Mouse (Mus musculus): ENCODE measurements around the gene Gldc. TPM values are rescaled to one million over a fixed set of nuclear protein-coding genes. Genes with fewer than 3 reads are reported as not detected.
A peak's percentile ranks its signal among the peaks of the same experiment; 100 is the strongest.

Gene Gldc
- total and polyA plus RNA-seq, 2 experiments from 2014 or later, result 8.2 to 12.7 TPM

- no peak for ATAC-seq
- H3K36me3 ChIP-seq (ENCODE audit: insufficient read depth), result no peaks in the 10 kb centered on the region
- no peak for DNase-seq
- no peaks in the 10 kb centered on the region for H3K4me1 ChIP-seq (ENCODE audit: insufficient read depth)
- no peak overlapping the region for H3K27ac ChIP-seq (ENCODE audit: low read depth, low read length)
- no peak overlapping the region for H3K4me3 ChIP-seq (ENCODE audit: low read depth, low read length)
- H3K4me2 ChIP-seq (ENCODE audit: low read depth), result no peak overlapping the region
- 86% methylated on average over 1 of the region's 1 CpGs for WGBS
- no peak for TF ChIP-seq CTCF (IDR thresholded peaks at IDR 0.05; ENCODE audit: low read depth)
- no peak overlapping the region for H3K9ac ChIP-seq
- H3K9me3 ChIP-seq (ENCODE audit: low read length), result no peaks in the 10 kb centered on the region
- no peaks in the 10 kb centered on the region for H3K27me3 ChIP-seq (ENCODE audit: insufficient read depth, low read length)
Measured at GRCm38 (mm10) chr19:30206981-30207380, 31.8 kb upstream of the Gldc start.

GRCm38 (mm10) chr19:30205874-30206273, 30.6 kb upstream of the Gldc start:
- no peak overlapping the region for H3K4me2 ChIP-seq (ENCODE audit: low read depth)
- TF ChIP-seq CTCF (IDR thresholded peaks at IDR 0.05; ENCODE audit: low read depth), result no peak

GRCm38 (mm10) chr19:30205159-30205816, 30.1 kb upstream of the Gldc start:
- H3K9ac ChIP-seq, result no peak overlapping the region
- H3K4me2 ChIP-seq (ENCODE audit: low read depth), result no peak overlapping the region
- TF ChIP-seq CTCF (IDR thresholded peaks at IDR 0.05; ENCODE audit: low read depth), result peak; percentile 95
- H3K36me3 ChIP-seq (ENCODE audit: insufficient read depth), result no peaks in the 10 kb centered on the region
- no peaks in the 10 kb centered on the region for H3K27me3 ChIP-seq (ENCODE audit: insufficient read depth, low read length)
- no peak overlapping the region for H3K4me3 ChIP-seq (ENCODE audit: low read depth, low read length)
- ATAC-seq (peak; percentile 66), DNase-seq (peak; percentile 80)
- WGBS, result 18% methylated on average over 12 of the region's 12 CpGs
- no peaks in the 10 kb centered on the region for H3K4me1 ChIP-seq (ENCODE audit: insufficient read depth)
- no peaks in the 10 kb centered on the region for H3K9me3 ChIP-seq (ENCODE audit: low read length)
- no peak overlapping the region for H3K27ac ChIP-seq (ENCODE audit: low read depth, low read length)

More at GRCm38 (mm10) chr19:30205874-30206273, 30.6 kb upstream of the Gldc start:
- Histone ChIP-seq H3K9ac (no peak overlapping the region), H3K27me3 (ENCODE audit: insufficient read depth, low read length) (no peaks in the 10 kb centered on the region), H3K4me3 (ENCODE audit: low read depth, low read length) (no peak overlapping the region), H3K27ac (ENCODE audit: low read depth, low read length) (no peak overlapping the region), H3K4me1 (ENCODE audit: insufficient read depth) (no peaks in the 10 kb centered on the region), H3K9me3 (ENCODE audit: low read length) (no peaks in the 10 kb centered on the region), H3K36me3 (ENCODE audit: insufficient read depth) (no peaks in the 10 kb centered on the region)
- ATAC-seq, result no peak
- WGBS, result 85% methylated on average over 4 of the region's 4 CpGs
- no peak for DNase-seq

- Histone ChIP-seq H3K4me1 (ENCODE audit: insufficient read depth) (no peaks in the 10 kb centered on the region), H3K4me2 (ENCODE audit: low read depth) (no peak overlapping the region), H3K36me3 (ENCODE audit: insufficient read depth) (no peaks in the 10 kb centered on the region), H3K9me3 (ENCODE audit: low read length) (no peaks in the 10 kb centered on the region), H3K9ac (no peak overlapping the region), H3K27ac (ENCODE audit: low read depth, low read length) (no peak overlapping the region), H3K27me3 (ENCODE audit: insufficient read depth, low read length) (no peaks in the 10 kb centered on the region), H3K4me3 (ENCODE audit: low read depth, low read length) (no peak overlapping the region)
- DNase-seq, result no peak
- WGBS, result 86% methylated on average over 7 of the region's 7 CpGs
- no peak for ATAC-seq
- TF ChIP-seq CTCF (IDR thresholded peaks at IDR 0.05; ENCODE audit: low read depth), result no peak
Measured at GRCm38 (mm10) chr19:30202177-30202576, 26.9 kb upstream of the Gldc start.

GRCm38 (mm10) chr19:30194999-30195398, 19.8 kb upstream of the Gldc start:
- Histone ChIP-seq H3K36me3 (ENCODE audit: insufficient read depth) (no peaks in the 10 kb centered on the region), H3K4me1 (ENCODE audit: insufficient read depth) (no peaks in the 10 kb centered on the region), H3K4me3 (ENCODE audit: low read depth, low read length) (no peak overlapping the region), H3K9ac (no peak overlapping the region), H3K27ac (ENCODE audit: low read depth, low read length) (no peak overlapping the region), H3K27me3 (ENCODE audit: insufficient read depth, low read length) (no peaks in the 10 kb centered on the region), H3K9me3 (ENCODE audit: low read length) (no peaks in the 10 kb centered on the region), H3K4me2 (ENCODE audit: low read depth) (no peak overlapping the region)
- ATAC-seq, result no peak
- no peak for TF ChIP-seq CTCF (IDR thresholded peaks at IDR 0.05; ENCODE audit: low read depth)
- no peak for DNase-seq
- 86% methylated on average over 6 of the region's 6 CpGs for WGBS

- WGBS, result 93% methylated on average over 2 of the region's 2 CpGs
- Histone ChIP-seq H3K27ac (ENCODE audit: low read depth, low read length) (no peak overlapping the region), H3K4me2 (ENCODE audit: low read depth) (no peak overlapping the region), H3K36me3 (ENCODE audit: insufficient read depth) (no peaks in the 10 kb centered on the region), H3K4me3 (ENCODE audit: low read depth, low read length) (no peak overlapping the region), H3K4me1 (ENCODE audit: insufficient read depth) (no peaks in the 10 kb centered on the region), H3K9me3 (ENCODE audit: low read length) (peaks cover 6% of the 10 kb centered on the region; the same call in 1 of the 2 replicates), H3K27me3 (ENCODE audit: insufficient read depth, low read length) (no peaks in the 10 kb centered on the region), H3K9ac (no peak overlapping the region)
- TF ChIP-seq CTCF (IDR thresholded peaks at IDR 0.05; ENCODE audit: low read depth), result no peak
- DNase-seq, result no peak
- ATAC-seq, result no peak
Measured at GRCm38 (mm10) chr19:30187232-30187631, 12.0 kb upstream of the Gldc start.

- Histone ChIP-seq H3K4me1 (ENCODE audit: insufficient read depth) (no peaks in the 10 kb centered on the region), H3K36me3 (ENCODE audit: insufficient read depth) (no peaks in the 10 kb centered on the region), H3K9me3 (ENCODE audit: low read length) (peaks cover 6% of the 10 kb centered on the region; the same call in 1 of the 2 replicates), H3K27me3 (ENCODE audit: insufficient read depth, low read length) (no peaks in the 10 kb centered on the region), H3K9ac (no peak overlapping the region), H3K4me2 (ENCODE audit: low read depth) (no peak overlapping the region), H3K27ac (ENCODE audit: low read depth, low read length) (no peak overlapping the region), H3K4me3 (ENCODE audit: low read depth, low read length) (no peak overlapping the region)
- TF ChIP-seq CTCF (IDR thresholded peaks at IDR 0.05; ENCODE audit: low read depth), result no peak
- no peak for DNase-seq
- 91% methylated on average over 2 of the region's 2 CpGs for WGBS
- no peak for ATAC-seq
Measured at GRCm38 (mm10) chr19:30185536-30185935, 10.3 kb upstream of the Gldc start.
